Mouse (Mus musculus): Measurements from ENCODE around the gene Efcab6. TPM values are rescaled to one million over a fixed set of nuclear protein-coding genes. Genes with fewer than 3 reads are reported as not detected.
A peak's percentile ranks its signal among the peaks of the same experiment; 100 is the strongest.

Efcab6 gene
- total RNA-seq, 2 experiments from 2014 or later = not detected

DNA sequence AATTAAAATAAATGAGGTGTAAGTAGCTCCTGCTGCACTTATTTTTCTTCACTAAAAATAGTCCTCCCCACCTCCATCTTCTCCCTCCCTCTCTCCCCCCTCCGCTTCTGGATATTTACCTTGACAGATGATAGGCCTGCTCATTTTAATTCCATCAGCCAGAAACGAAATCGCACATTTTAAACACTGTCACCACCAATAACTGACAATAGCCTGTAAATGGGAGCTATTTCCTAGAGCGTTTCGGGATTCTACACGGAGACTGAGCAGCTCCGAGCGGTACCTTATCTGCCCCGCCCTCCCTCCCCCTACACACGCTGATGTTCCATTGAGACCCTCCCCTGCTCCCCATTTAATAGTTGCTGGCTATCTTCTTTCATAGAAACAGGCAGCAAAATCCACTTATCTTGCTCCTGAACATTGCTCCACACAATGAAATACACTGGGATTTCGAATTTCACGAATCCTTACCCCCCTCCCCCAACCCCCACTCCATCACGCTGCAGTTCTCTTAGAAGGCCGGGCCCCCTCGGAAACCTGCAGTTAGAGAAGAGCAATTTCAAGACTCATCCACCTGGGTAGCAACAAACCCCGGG lies 4.4 kb upstream of the Efcab6 start:
- no peak for DNase-seq (ENCODE audit: low spot score)
- intact Hi-C loops (cut with DNase I) = loop anchor here (5.0 to 10.0 kb wide), 2 partner anchors 98 to 435 kb away; partner anchors contain the start of gene Pnpla3

DNA sequence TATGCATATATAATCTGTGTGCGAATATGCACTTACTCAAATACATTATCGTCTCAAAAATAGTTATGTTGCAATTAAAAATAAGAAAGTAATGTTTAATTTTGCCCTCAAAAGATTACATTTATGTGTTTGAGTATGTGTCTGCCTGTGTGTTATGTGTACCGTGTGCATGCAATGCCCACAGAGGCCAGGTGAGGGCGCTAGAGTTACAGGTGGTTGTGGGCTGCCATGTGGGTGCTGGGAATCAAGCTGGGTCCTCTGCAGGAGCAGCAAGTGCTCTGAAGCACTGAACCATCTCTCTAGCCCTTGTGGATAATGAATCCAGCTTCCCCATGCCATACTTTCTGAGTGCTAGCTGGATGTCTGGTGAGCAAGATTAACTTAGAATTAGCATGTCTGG lies 522 bp upstream of the Efcab6 start:
- DNase-seq (ENCODE audit: low spot score) = no peak

DNA sequence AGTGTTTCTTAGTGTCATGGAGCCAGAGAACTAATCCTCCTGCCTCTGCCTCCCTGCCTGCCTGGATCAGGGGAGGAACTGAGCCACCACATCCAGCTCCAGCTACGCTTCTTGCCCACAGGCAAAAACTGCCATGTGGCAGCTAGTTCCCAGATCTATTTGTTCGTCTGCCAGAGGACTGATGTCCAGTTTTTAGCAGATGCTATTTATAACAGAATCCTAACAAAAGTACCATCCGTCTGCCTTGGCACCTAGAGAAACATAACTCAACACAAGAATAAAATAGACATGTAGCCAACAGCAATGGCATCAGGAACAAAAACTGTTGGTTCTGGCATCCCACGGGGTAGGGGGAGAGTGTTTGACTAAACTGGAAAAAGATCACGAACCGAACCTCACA lies 6.3 kb downstream of the Efcab6 start:
- no peak for DNase-seq (ENCODE audit: low spot score)
- intact Hi-C loops (cut with DNase I) = no loop called here

More for the DNA sequence above, 522 bp upstream of the Efcab6 start:
- intact Hi-C loops (cut with DNase I) = loop anchor here (10.0 kb wide), 1 partner anchor 431 kb away; no protein-coding TSS in a partner anchor

DNA sequence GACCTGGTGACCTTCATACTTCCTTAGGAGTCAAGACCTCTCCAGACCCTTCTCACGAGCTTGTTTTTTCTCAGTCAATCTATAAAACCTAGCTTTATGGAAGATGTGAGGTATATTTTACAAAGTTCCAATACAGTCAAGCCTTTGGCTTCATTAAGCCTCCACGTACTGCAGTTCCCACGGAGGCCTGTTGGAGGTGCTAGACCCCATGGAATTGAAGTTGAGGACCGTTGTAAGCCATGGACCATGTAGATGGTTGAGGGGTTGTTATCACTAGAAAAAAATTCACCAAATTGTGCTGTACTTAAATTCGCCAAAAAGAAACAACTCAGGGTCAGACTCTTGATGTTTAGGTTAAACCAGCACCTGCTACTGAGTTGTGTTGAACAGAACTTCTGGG lies 9.1 kb downstream of the Efcab6 start:
- intact Hi-C loops (cut with DNase I) = no loop called here
- no peak for DNase-seq (ENCODE audit: low spot score)

DNA sequence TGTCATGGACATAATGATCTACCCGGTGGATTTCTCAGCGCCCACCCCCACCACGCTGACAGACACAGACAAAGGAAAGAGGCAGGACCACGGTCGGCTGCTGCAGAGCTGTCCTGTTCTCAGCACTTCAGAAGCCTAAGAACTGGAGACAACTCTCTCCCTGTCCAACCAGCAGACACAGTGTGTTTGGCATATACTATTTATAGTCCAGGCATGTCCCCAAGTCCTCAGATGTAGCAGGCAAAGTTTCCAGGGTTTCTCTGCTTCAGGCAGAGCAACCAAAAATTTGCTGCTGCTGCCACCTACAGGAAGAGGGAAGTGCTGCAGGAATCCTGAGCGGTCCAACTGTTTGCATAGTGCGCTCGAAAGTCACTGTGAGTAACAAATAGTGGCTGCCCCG lies 11.3 kb downstream of the Efcab6 start:
- peak; percentile 39 for DNase-seq (ENCODE audit: low spot score)
- intact Hi-C loops (cut with DNase I) = loop anchor here (1.0 to 2.0 kb wide), 2 partner anchors 197 to 293 kb away; no protein-coding TSS in a partner anchor

DNA sequence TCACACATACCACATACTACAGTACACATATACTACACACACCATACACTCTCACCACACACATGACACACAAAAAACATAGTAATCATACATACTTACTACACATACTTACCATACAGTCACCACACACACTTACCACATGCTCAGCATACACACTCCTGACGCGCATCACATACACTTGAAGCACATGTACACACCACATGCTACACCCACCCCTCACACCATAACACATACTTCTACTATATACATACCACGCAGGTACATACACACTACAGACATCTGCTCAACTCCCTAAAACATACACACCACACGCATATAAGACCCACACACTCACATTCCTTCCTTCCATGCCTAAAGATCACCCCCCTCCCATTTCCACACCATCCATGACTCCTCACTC lies 11.9 kb downstream of the Efcab6 start:
- no peak for DNase-seq (ENCODE audit: low spot score)
- intact Hi-C loops (cut with DNase I) = no loop called here

DNA sequence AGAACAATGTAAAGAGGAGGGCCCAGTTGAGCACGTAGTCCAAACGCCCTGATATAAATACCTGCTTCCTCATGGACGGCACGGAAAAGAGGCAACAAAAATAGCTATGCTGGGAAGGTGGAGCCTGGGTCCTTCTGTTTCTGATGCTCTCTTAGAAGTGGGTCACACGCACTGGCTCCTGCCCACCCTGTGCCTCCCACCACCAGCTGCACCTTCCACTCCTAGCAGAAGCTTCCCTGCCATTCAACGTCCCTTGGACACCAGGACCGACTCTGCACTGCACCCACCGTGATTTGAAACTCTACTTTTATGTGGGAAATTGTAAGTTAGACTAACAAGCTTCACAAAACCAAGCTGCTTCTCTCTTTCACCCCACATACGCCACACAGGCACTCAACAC lies 12.8 kb downstream of the Efcab6 start:
- no peak for DNase-seq (ENCODE audit: low spot score)
- intact Hi-C loops (cut with DNase I) = no loop called here

DNA sequence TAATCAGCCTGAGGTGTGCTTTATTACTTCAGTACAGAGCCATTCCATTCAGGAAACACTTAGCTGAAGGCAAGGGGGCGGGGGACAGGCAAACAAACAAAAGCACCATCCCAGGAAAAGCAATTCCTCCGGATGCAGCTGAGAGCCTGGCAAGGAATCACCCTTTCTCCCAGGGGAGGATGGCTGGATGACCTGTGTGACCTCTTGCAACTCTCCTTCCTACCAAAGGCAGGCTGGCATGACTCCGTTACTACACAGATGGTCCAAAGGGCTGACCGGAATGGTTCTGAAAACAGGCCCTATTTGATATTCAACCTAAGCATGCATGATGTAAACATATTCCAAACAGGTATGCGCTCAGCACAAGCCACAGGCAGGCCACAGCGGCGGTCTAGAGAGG lies 15.6 kb downstream of the Efcab6 start:
- DNase-seq (ENCODE audit: low spot score) = no peak
- intact Hi-C loops (cut with DNase I) = no loop called here

DNA sequence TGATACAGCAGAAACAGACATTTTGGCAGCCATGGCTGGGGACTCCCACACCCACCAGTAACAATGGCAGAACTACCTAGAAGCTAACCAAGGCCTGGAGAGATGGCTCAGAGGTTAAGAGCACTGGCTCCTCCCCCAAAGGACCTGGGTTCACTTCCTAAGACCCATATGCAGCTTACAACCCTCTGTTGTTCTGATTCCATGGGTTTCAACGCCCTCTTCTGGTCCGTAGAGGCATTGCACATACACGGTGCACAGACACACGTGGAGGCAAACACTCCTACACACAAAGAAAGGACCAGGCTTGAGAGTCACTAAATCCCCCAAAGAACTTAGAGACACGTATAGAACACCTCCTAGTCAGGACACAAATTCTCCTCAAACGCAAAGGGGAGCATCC lies 19.6 kb downstream of the Efcab6 start:
- DNase-seq (ENCODE audit: low spot score) = no peak
- intact Hi-C loops (cut with DNase I) = no loop called here

DNA sequence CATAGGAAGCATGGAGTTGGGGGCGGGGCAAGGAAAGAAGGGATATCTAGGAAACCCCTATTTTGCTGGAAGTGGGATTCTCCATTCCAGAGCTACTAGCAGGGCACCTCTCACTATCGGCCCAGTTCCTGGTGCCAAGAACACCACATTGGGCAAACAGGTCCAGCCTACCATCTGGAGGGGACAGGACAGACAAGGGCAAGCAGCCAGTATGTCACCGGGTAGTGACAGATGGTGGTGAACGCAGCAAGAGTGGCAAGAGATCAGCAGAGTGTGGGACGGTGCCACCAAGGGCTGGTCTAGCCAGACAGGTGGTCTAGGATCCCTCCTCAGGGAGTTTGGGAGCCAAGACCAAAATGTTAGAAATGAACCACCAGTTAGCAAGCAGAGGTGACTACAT lies 28.1 kb downstream of the Efcab6 start:
- no peak for DNase-seq (ENCODE audit: low spot score)
- intact Hi-C loops (cut with DNase I) = no loop called here

DNA sequence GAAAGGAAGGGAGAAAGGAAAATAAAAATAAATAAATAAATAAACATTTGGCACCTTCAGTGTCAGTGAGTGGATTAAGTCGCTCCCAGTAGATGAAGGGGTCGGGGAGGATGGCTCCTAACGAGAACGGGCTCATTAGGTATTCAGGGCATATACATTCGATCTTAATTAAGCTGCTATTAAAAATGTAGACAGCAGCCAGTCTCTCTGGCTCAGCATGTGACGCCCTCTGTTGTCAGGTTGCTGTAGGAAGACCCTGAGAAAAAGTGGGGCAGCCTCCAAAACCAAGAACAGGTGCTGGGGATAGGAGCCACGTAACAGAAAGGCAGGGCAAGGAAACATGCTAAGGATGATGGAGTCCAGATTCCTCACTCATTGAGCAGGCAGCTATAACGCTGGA lies 39.5 kb downstream of the Efcab6 start:
- no peak for DNase-seq (ENCODE audit: low spot score)
- intact Hi-C loops (cut with DNase I) = no loop called here

DNA sequence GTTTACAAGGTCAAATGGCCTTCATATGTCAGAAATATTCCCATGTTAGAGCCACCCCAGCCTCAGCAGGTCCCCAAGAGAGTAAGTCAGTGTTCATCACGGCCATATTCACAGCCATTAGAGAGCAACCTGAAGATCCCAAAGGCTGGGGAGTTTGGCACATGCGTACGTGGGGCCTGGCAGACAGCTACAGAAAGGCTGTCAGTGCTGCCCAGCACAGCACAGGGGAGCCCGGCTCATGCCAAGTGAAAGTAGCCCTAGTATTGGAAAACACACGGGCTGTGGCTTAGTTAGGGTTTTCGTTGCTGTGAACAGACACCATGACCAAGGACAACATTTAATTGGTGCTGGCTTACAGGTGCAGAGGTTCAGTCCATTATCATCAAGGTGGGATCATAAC lies 40.3 kb downstream of the Efcab6 start:
- intact Hi-C loops (cut with DNase I) = no loop called here
- no peak for DNase-seq (ENCODE audit: low spot score)

DNA sequence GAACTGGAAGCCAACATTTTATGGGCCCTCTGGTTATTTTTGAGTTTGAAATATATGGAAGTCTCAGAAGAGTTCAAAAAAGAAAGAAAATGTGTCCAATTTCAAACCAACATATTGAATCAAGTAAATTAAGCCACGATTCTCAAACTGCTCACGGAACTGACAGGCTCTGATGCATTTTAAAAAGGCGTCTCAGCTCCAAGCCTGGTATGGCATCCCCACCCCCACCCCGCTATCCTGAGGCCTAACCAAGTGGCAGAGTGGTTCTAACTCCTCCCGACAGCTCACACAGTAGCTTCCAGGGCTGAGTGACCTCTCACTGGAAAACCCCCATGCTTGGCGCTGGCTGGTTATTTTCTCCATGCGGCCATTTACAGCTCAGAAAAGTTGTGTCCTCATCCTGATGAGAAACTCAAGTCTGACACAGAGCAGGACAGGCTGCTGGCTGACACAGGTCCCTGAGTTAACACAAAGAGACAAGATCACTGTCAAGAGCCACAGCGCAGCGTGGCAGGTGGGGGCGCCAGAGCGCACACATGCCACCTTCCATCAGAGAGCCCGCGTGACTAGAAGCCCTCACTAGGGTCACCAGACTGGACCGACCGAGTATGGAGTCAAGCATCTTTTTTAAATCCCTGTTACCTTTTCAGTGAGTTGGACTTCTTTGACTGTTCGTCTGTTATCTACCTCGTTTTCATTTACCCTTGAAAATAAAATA lies 55.7 kb downstream of the Efcab6 start:
- intact Hi-C loops (cut with DNase I) = no loop called here
- DNase-seq (ENCODE audit: low spot score) = no peak

DNA sequence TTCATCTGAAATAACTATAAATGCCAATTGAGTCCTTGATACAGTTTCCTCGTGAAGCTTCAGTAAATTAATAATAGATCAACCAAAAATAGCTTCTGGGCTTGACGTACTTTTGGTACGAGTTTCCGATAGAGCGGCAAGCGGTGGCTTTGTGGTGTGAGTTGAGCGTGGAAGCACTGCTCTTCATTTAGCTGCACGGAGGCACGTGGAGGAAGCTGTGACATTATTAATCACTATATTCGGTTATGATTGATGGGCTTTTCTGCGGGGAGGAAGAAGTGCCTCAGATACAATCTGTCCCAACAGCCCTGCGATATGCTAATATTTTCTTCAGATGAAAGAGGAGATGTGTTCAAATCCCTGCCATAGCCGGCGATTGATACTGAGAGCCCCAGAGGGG lies 60.9 kb downstream of the Efcab6 start:
- no peak for DNase-seq (ENCODE audit: low spot score)
- intact Hi-C loops (cut with DNase I) = no loop called here

DNA sequence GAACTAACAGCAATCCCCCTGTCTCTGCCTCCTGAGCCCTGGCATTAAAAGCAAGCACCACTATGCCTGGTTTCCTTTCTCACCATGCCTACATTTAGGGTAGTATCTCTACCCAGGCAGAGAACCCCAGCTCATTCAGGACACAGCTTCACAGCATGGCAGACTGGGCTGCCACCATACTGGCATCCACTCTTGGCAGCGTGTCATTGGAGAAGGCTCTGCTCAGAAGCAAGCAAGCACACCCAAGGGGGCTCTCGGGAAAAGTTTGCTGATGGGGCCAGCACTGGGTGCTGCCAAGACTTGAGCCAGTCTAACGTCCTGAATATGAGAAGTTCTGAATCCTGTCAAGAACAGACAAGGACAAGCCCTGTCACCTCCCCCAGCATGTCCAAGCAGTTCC lies 66.1 kb downstream of the Efcab6 start:
- intact Hi-C loops (cut with DNase I) = no loop called here

DNA sequence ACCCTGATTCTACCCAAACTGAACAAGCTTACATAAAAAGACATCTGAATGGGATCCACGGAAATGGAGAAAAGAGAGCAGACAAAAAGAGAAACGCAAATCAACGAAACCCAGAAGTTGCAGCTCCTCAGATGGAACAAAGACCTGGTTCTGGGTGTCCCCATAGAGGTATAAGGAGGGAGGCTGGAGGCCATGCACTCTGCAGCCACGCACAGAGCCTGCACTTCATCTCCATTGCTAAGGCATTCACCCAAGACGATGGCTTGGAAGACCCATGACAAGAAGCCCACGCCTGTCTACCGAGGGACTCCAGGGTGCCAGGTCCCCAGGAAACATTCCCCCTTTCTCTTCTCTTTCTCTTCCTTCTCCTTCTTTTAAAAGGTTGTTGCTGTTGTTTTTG lies 66.6 kb downstream of the Efcab6 start:
- intact Hi-C loops (cut with DNase I) = no loop called here
- DNase-seq (ENCODE audit: low spot score) = no peak

More for the DNA sequence above, 66.1 kb downstream of the Efcab6 start:
- no peak for DNase-seq (ENCODE audit: low spot score)

DNA sequence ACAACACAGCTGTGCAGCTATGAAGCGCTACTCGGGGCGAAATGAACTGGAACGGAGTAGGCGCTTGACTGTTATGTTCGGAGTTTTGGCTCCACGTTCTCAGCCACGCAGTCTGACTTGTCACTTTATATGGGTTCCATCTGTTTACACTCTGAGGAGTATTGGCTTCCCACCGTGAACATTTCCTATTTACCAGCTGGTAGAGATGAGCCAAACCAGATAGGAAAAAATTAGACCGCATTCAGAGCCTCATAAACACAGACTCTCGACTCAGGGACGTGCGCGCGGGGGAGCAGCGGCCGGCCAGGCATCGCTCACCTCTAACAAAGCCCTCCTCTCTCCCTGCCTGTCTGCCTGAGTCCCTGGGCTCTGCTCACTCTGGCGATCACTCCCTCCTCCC lies 67.1 kb downstream of the Efcab6 start:
- intact Hi-C loops (cut with DNase I) = no loop called here
- DNase-seq (ENCODE audit: low spot score) = peak; percentile 10

DNA sequence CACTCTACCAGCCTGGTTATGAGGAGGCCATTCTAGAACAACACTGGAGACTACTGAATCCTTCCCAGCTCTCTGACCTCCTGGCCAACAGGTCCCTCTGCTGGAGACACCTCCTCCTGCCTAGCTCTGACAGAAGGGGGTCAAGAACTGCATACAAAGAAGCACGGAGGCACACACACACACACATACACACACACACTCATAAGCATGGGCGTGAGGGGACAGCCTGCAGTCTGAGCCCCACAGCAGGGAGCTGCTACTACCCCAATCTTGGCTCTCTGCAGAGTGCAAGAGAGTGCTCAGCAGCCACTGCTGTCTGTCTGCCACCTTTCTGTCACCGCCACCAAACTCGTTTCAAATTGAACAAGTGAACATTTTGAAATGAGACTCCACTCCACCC lies 67.6 kb downstream of the Efcab6 start:
- intact Hi-C loops (cut with DNase I) = no loop called here
- DNase-seq (ENCODE audit: low spot score) = peak; percentile 8

DNA sequence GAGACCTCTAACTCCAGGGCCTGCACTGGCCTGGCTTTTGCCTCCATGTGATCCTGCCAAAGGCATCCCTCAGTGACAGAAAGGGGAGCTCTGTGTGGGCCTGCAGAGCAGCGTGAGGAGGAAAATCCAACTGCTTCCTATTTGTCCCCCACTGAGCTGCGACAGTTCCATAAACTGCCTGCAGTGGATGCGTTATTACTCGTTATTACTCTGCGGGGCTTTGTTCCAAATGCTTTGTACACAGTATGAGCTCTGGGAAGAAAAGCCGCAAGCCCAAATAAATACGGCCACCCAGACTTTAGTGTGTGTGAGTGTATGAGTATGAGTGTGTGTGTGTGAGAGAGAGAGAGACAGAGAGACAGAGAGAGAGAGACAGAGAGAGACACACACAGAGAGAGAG lies 68.3 kb downstream of the Efcab6 start:
- intact Hi-C loops (cut with DNase I) = no loop called here
- no peak for DNase-seq (ENCODE audit: low spot score)

DNA sequence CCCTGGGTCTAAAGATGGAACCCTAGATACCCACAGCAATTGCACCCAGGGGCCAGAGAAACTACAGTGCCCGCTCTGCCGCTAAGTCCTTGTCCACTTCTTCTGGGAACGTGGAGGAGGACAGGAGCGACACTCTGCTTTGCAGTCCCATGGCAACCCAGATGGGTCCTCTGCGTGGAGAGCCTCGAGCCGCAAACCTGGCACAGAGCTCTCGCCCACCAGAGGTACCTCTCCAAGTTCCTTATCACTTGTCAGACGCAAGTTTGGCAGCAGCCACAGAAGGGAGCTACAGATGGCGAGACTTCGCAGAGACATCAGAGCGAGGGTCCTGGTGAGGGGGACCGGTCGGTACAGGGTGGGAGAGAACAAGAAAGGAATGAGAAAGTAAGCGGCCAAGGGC lies 73.0 kb downstream of the Efcab6 start:
- intact Hi-C loops (cut with DNase I) = no loop called here
- no peak for DNase-seq (ENCODE audit: low spot score)

DNA sequence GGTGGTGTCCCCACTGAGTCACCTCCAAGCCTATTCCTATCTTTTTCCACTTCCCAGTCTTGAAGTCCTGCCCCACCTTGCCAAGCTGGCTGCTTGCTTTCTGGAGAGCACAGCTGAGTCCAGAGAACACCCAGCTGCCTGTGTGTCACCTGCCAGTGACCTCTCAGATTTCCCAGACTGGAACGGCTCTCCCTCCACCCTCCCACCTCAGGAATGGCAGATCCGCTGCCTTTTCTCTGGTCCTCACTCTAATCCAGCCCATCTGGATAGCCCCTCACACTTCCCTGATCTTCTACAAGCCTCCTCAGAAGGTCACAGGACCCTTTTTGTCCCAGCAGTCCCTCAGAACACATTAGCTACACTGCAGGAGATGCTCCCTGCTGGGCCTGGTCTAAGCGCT lies 73.7 kb downstream of the Efcab6 start:
- intact Hi-C loops (cut with DNase I) = no loop called here
- DNase-seq (ENCODE audit: low spot score) = peak; percentile 10

DNA sequence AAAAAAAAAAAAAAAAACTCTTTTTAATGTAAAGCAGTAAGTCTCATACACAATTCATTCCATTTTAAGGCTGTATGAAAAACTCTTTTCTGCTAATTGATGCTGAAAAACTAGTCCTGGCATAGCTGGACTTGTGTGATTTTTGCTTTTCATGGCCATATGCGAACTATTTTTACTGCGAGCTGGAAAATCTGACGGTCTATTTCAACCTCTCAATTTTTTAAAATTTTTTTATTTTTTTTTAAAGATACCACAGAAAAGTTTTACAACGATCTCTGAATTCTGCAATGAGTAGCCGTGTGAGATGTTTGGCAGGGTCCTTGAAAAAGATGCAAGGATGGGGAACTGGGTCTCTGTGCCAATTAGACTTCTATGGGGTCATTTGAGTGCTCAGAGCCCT lies 75.9 kb downstream of the Efcab6 start:
- no peak for DNase-seq (ENCODE audit: low spot score)
- intact Hi-C loops (cut with DNase I) = no loop called here

Measured in heart, postnatal 25 days (tissue).